Mouse (Mus musculus) B cell, adult 2 months (primary cell): ENCODE measurements around the gene Nox4.
"Not testable (repeated sequence)": the region's sequence is repeated elsewhere in the genome, so short reads cannot be mapped to it uniquely, and the experiment has no call there.

Experiments
- DNase-seq, 2 experiments: peaks; one replicate each; pipeline ENCODE4 v3.0.0; 2022

Nox4 gene

GRCm38 (mm10) chr7:87374935-87375334, 129.0 kb downstream of the Nox4 start:
- no peak for DNase-seq

GRCm38 (mm10) chr7:87397023-87397422, 151.1 kb downstream of the Nox4 start:
- no peak for DNase-seq

- not testable (repeated sequence) for DNase-seq
Observed at GRCm38 (mm10) chr7:87411373-87411772, 165.5 kb downstream of the Nox4 start.

- no peak for DNase-seq
Observed at GRCm38 (mm10) chr7:87413271-87413670, 167.4 kb downstream of the Nox4 start.
